Mouse (Mus musculus): ENCODE measurements around the gene Art1. TPM values are rescaled to one million over a fixed set of nuclear protein-coding genes. Genes with fewer than 3 reads are reported as not detected.

Art1 gene
- polyA plus RNA-seq (2015; fragmentation: Nextera tagmentation; extraction: Ambion mirVana), result 0.19 and 1.4 TPM in 2 replicates

DNA sequence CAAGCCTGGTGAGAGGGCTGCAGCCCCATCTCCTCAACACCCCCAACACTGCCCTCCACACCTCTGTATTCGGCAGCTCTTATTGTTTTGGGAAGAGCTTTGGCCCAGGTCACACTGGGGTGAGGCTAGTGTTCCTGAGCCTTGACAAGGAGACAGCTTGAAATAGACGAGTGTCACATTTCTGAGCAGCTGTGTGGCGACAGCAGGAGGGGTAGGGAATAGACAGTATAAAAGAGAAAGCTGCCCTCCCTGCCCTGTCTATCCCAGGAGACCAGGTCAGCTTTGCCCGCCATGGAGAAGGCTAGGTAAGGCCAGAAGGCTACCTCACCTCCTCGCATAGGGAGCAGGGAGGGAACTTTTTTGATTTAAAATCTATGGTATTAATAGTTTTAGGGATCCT lies at the start of gene Art1:
TSS of gene Art1 (plus strand) at position 257 of the 400 bp plus-strand sequence.
- Histone ChIP-seq H3K27ac (ENCODE audit: low read depth, low read length) (no peak within 1 kb of the TSS), H3K4me2 (ENCODE audit: low read length) (no peak within 1 kb of the TSS), H3K9ac (ENCODE audit: low read depth, low read length) (no peak within 1 kb of the TSS), H3K9me3 (ENCODE audit: control insufficient read depth, low read length) (no peaks in the 10 kb centered on the region), H3K36me3 (ENCODE audit: control insufficient read depth, insufficient read depth, low read length) (no peaks in the 10 kb centered on the region), H3K27me3 (replicated peaks; ENCODE audit: control insufficient read depth, insufficient read depth, low read length) (no peaks in the 10 kb centered on the region), H3K4me3 (ENCODE audit: low read length) (no peak within 1 kb of the TSS), H3K4me1 (ENCODE audit: control insufficient read depth, insufficient read depth, low read depth, low read length) (no peaks in the 10 kb centered on the region; the same call in 1 of the 2 replicates)
- ATAC-seq, result no peak
- 37% methylated on average over 5 of the region's 5 CpGs for WGBS

DNA sequence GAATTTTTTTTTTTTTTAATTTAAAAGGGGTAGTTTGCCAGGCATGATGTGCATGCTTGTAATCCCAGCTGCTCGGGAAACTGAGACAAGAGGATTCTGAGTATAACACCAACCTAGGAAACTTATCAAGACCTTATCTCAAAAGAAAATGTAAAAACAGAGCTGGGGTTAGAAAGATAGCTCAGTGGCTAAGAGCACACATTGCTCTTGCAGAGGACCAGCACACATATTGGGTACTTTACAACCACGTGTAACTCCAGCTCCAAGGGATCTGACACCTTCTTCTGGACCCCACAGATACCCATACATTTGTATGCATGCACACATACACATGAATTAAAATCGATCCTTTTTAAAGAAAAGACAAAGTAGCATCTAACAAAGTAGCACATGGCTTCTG lies 40.2 kb upstream of the Art1 start:
- H3K9ac ChIP-seq (ENCODE audit: low read depth, low read length), result no peak overlapping the region
- no peak overlapping the region for H3K27ac ChIP-seq (ENCODE audit: low read depth, low read length)
- H3K9me3 ChIP-seq (ENCODE audit: control insufficient read depth, low read length), result no peaks in the 10 kb centered on the region
- WGBS, result 95% methylated on average over 3 of the region's 3 CpGs
- H3K27me3 ChIP-seq (replicated peaks; ENCODE audit: control insufficient read depth, insufficient read depth, low read length), result no peaks in the 10 kb centered on the region
- ATAC-seq, result no peak
- H3K4me1 ChIP-seq (ENCODE audit: control insufficient read depth, insufficient read depth, low read depth, low read length), result peaks cover 21% of the 10 kb centered on the region
- H3K36me3 ChIP-seq (ENCODE audit: control insufficient read depth, insufficient read depth, low read length), result peaks cover 6% of the 10 kb centered on the region
- H3K4me2 ChIP-seq (ENCODE audit: low read length), result no peak overlapping the region
- no peak overlapping the region for H3K4me3 ChIP-seq (ENCODE audit: low read length)

DNA sequence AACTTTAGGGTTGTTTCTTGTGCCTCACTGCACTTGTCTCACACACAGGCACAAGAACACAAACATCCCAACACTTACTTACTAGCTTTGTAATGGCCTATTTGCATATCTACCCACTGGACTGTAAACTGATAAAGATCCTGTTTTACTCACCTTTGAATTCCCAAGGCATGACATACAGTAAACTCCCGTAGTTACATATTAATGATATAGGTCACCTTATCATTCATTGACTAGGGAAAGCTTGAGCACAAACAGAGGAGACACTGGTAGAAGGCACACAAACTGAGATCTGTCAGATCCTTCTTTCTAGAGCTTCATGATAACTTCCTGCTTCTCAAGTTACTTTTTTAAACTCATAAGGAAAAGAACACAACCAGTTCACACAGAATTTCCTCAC lies 39.3 kb upstream of the Art1 start:
- 96% methylated on average over 1 of the region's 1 CpGs for WGBS
- no peak for ATAC-seq

DNA sequence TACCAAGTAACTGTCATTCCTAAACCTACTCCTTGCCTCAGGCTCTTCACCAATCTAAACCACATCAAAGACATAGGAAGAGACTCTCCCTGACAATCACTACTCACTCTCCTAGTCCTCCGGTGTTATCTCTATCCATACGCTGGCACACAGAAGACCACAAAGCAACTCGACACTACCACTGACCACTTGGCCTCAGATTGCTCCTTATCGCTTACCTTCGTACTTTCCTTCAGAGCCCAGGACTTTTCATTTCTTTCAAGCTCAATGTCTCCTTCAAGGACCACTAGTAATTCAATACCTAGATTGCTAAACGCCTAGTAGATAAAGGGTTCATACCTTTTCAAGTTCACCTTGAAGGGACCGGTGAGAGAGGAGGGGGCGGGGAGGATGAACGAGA lies 37.7 kb upstream of the Art1 start:
- H3K36me3 ChIP-seq (ENCODE audit: control insufficient read depth, insufficient read depth, low read length), result peaks cover 6% of the 10 kb centered on the region
- peak overlapping the region; percentile 77 for H3K4me3 ChIP-seq (ENCODE audit: low read length)
- WGBS, result 93% methylated on average over 9 of the region's 9 CpGs
- peak overlapping the region; percentile 82 for H3K4me2 ChIP-seq (ENCODE audit: low read length)
- no peaks in the 10 kb centered on the region for H3K27me3 ChIP-seq (replicated peaks; ENCODE audit: control insufficient read depth, insufficient read depth, low read length)
- H3K9me3 ChIP-seq (ENCODE audit: control insufficient read depth, low read length), result no peaks in the 10 kb centered on the region
- no peak for ATAC-seq
- no peak overlapping the region for H3K9ac ChIP-seq (ENCODE audit: low read depth, low read length)
- H3K4me1 ChIP-seq (ENCODE audit: control insufficient read depth, insufficient read depth, low read depth, low read length), result peaks cover 24% of the 10 kb centered on the region
- no peak overlapping the region for H3K27ac ChIP-seq (ENCODE audit: low read depth, low read length)

More for the DNA sequence above, 39.3 kb upstream of the Art1 start:
- Histone ChIP-seq H3K27ac (ENCODE audit: low read depth, low read length) (no peak overlapping the region), H3K36me3 (ENCODE audit: control insufficient read depth, insufficient read depth, low read length) (peaks cover 6% of the 10 kb centered on the region), H3K9me3 (ENCODE audit: control insufficient read depth, low read length) (no peaks in the 10 kb centered on the region), H3K9ac (ENCODE audit: low read depth, low read length) (no peak overlapping the region), H3K4me1 (ENCODE audit: control insufficient read depth, insufficient read depth, low read depth, low read length) (peaks cover 24% of the 10 kb centered on the region), H3K4me3 (ENCODE audit: low read length) (no peak overlapping the region), H3K27me3 (replicated peaks; ENCODE audit: control insufficient read depth, insufficient read depth, low read length) (no peaks in the 10 kb centered on the region), H3K4me2 (ENCODE audit: low read length) (no peak overlapping the region)

DNA sequence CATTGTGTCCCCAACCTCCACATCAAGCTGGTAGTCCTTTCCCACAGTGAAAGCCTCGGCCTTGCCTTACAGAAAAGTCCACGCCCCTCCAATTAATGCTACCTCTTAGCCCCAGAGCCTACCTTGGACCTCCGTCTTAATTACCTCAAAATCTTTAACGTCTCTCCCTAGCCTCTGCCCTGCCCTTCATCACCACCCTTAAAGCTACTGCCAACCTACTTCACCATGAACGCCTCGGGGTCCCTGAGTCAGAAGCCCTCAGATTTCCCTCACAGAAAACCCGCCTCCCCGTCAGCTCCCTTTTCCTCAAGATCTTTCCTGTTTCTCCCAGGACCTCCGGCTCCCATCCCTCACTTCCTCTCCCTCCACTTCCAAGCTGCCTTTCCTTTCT lies 36.9 kb upstream of the Art1 start:
- ATAC-seq, result peak; percentile 51
- H3K4me2 ChIP-seq (ENCODE audit: low read length), result peak overlapping the region; percentile 82
- peak overlapping the region; percentile 80 for H3K27ac ChIP-seq (ENCODE audit: low read depth, low read length)
- H3K4me3 ChIP-seq (ENCODE audit: low read length), result peak overlapping the region; percentile 77
- peaks cover 24% of the 10 kb centered on the region for H3K4me1 ChIP-seq (ENCODE audit: control insufficient read depth, insufficient read depth, low read depth, low read length)
- no peaks in the 10 kb centered on the region; the same call in 1 of the 2 replicates for H3K36me3 ChIP-seq (ENCODE audit: control insufficient read depth, insufficient read depth, low read length)
- under 1% methylated on average over 9 of the region's 9 CpGs for WGBS
- no peaks in the 10 kb centered on the region for H3K27me3 ChIP-seq (replicated peaks; ENCODE audit: control insufficient read depth, insufficient read depth, low read length)
- no peaks in the 10 kb centered on the region for H3K9me3 ChIP-seq (ENCODE audit: control insufficient read depth, low read length)
- H3K9ac ChIP-seq (ENCODE audit: low read depth, low read length), result peak overlapping the region; percentile 82

DNA sequence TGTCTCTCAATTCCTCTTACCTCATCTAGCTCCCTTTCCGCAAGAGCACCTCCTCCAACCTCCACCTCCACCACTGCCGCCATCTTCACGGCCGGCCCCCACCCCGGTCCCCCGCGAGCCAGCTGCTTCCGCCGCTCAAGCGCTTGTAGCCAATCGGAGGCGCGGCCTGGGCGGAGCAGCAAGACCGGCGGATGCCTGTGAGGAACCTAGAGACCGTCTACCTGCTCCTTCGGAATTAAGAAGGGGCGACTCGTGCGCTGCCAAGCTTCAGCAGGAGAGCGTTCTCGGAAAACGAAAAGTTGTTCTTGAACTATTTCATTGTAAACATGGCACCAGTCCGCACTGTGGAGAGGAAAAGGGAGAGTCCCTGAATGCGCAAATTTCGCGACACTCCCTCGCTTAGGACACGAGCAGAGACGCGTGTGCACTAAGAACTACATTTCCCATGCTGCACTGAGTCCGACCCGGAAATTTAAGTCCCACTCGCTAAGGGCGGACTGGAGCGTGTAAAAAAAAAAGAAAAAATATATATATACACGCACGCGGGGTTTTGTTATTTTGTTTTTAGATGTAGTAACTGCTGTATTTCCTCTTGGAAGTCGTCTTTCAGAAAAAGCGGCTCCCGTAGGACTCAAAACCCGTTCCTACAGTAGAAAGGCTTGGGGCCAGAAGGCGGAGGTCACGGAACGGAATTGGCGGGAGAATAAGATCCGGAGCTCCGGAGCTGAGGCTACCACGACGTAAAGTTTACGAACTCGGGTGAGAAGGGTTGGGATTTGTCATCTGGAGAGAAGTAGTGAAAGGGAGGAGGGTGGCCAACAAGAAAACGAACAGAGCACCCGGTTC lies 36.3 kb upstream of the Art1 start, which contains the start of the genes Rnf121, Xndc1 and Xntrpc:
TSS of gene Rnf121 (minus strand) at position 424 of the 846 bp plus-strand sequence.
TSS of gene Xndc1 (plus strand) at position 466 of the 846 bp plus-strand sequence.
TSS of gene Xntrpc (plus strand) at position 668 of the 846 bp plus-strand sequence.
- Histone ChIP-seq H3K4me3 (ENCODE audit: low read length) (peak within 1 kb of the TSS; percentile 77), H3K27me3 (replicated peaks; ENCODE audit: control insufficient read depth, insufficient read depth, low read length) (no peaks in the 10 kb centered on the region), H3K4me2 (ENCODE audit: low read length) (peak within 1 kb of the TSS; percentile 82), H3K36me3 (ENCODE audit: control insufficient read depth, insufficient read depth, low read length) (no peaks in the 10 kb centered on the region), H3K9ac (ENCODE audit: low read depth, low read length) (peak within 1 kb of the TSS; percentile 82), H3K4me1 (ENCODE audit: control insufficient read depth, insufficient read depth, low read depth, low read length) (peaks cover 24% of the 10 kb centered on the region), H3K9me3 (ENCODE audit: control insufficient read depth, low read length) (no peaks in the 10 kb centered on the region), H3K27ac (ENCODE audit: low read depth, low read length) (peak within 1 kb of the TSS; percentile 86)
- ATAC-seq, result peak; percentile 100
- WGBS, result under 1% methylated on average over 56 of the region's 56 CpGs

DNA sequence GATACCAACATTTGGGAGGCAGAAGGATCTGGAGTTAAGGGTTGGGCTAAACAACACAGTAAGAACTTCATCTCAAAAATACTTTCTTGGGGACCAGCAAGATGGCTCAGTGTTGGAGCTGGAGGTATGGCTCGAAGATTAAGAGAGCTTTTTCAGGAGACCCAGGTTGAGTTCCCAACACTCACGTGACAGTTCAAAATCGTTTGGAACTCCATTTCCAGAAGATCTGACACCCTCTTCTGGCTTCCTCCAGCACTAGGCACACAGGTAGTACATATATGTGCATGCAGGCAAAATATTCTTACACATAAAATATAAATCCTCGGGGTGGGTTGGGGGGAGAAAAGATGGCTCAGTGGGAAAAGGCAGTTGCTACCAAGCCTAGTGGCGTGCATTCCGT lies 35.2 kb upstream of the Art1 start:
- 86% methylated on average over 6 of the region's 6 CpGs for WGBS
- Histone ChIP-seq H3K27me3 (replicated peaks; ENCODE audit: control insufficient read depth, insufficient read depth, low read length) (no peaks in the 10 kb centered on the region), H3K4me2 (ENCODE audit: low read length) (peak overlapping the region; percentile 66), H3K4me1 (ENCODE audit: control insufficient read depth, insufficient read depth, low read depth, low read length) (peaks cover 24% of the 10 kb centered on the region), H3K4me3 (ENCODE audit: low read length) (peak overlapping the region; percentile 77), H3K36me3 (ENCODE audit: control insufficient read depth, insufficient read depth, low read length) (peaks cover 2% of the 10 kb centered on the region), H3K9me3 (ENCODE audit: control insufficient read depth, low read length) (no peaks in the 10 kb centered on the region), H3K27ac (ENCODE audit: low read depth, low read length) (no peak overlapping the region), H3K9ac (ENCODE audit: low read depth, low read length) (no peak overlapping the region)
- ATAC-seq, result no peak

DNA sequence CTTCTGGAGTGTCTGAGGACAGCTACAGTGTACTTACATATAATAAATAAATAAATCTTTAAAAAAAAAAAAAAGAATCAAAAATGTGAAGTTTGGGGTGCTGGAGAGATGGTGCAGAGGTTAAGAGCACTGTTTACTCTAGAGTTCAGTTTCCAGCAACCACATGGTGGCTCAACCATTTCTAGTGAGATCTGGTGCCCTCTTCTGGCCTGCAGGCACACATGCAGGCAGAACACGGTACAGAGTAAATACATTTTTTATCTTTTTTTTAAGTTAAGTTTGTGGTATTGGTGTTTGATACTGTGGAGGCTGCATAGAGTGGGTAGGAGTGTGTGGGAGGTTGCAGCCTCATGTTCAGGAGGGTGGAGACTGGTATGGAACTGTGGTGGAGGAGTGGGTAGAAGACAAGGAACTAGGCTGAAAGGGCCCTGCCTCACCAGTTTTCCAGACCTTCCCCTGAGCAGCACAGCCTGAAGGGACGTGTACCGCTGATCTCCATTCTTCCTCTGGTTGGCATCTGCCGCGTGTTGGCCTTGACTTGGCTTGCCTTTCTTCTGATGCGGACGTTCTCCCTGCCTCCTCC lies 24.7 kb upstream of the Art1 start:
- no peak overlapping the region for H3K9ac ChIP-seq (ENCODE audit: low read depth, low read length)
- H3K36me3 ChIP-seq (ENCODE audit: control insufficient read depth, insufficient read depth, low read length), result peaks cover 20% of the 10 kb centered on the region
- no peak for ATAC-seq
- 87% methylated on average over 7 of the region's 7 CpGs for WGBS
- H3K4me2 ChIP-seq (ENCODE audit: low read length), result no peak overlapping the region
- no peaks in the 10 kb centered on the region for H3K9me3 ChIP-seq (ENCODE audit: control insufficient read depth, low read length)
- no peak overlapping the region for H3K27ac ChIP-seq (ENCODE audit: low read depth, low read length)
- no peaks in the 10 kb centered on the region for H3K27me3 ChIP-seq (replicated peaks; ENCODE audit: control insufficient read depth, insufficient read depth, low read length)
- H3K4me3 ChIP-seq (ENCODE audit: low read length), result no peak overlapping the region
- H3K4me1 ChIP-seq (ENCODE audit: control insufficient read depth, insufficient read depth, low read depth, low read length), result no peaks in the 10 kb centered on the region

DNA sequence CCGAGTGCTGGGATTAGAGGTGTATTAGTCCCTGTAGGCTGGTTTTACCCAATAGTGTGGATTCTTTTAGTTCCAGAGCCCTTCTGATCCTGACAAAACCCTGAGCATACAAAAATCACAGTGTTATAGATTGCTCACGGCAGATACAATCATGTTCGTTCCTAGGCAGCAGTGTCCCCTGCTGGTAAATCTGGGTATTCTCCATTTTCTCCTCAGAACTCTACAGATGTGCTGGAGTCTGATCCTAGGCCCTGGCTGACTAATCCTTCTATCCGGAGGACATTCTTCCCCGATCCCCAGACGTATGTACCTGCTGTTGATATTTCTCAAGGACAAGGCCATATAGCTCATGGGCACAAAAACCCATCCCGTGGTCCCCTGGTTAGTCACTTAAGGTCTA lies 23.0 kb upstream of the Art1 start:
- Histone ChIP-seq H3K9me3 (ENCODE audit: control insufficient read depth, low read length) (no peaks in the 10 kb centered on the region), H3K9ac (ENCODE audit: low read depth, low read length) (no peak overlapping the region), H3K36me3 (ENCODE audit: control insufficient read depth, insufficient read depth, low read length) (peaks cover 18% of the 10 kb centered on the region), H3K27ac (ENCODE audit: low read depth, low read length) (no peak overlapping the region), H3K4me3 (ENCODE audit: low read length) (no peak overlapping the region), H3K4me2 (ENCODE audit: low read length) (no peak overlapping the region), H3K27me3 (replicated peaks; ENCODE audit: control insufficient read depth, insufficient read depth, low read length) (no peaks in the 10 kb centered on the region), H3K4me1 (ENCODE audit: control insufficient read depth, insufficient read depth, low read depth, low read length) (no peaks in the 10 kb centered on the region)
- WGBS, result 80% methylated on average over 7 of the region's 7 CpGs
- ATAC-seq, result 0 out of 2 replicates have a peak, but pooled peaks have one; percentile 64
